Mouse (Mus musculus) forebrain, postnatal 0 days (tissue): ENCODE results near the gene Edaradd. TPM values are rescaled to one million over a fixed set of nuclear protein-coding genes. Genes with fewer than 3 reads are reported as not detected.

ENCODE experiments used
- ATAC-seq: fragments of 200-750 bp; cut with Nextera tagmentation; 2 replicates; pipeline ENCODE4 v1.8.0; 2017; ENCODE audit warnings: mild to moderate bottlenecking, moderate library complexity
- DNase-seq: peaks from one replicate; pipeline ENCODE4 v3.0.0-alpha.2; 2015
- H3K27ac ChIP-seq: fragments of 300-500 bp; sonication (generic); 2 replicates; pipeline ENCODE4 v1.5.1; 2014; ENCODE audit warnings: low read depth, mild to moderate bottlenecking, antibody characterized with exemption, low read length, moderate library complexity, mixed read lengths
- H3K27me3 ChIP-seq: fragments of 300-500 bp; sonication (generic); 2 replicates; pipeline ENCODE4 v1.6.1; 2014; ENCODE audit warnings: mild to moderate bottlenecking, low read length, mixed read lengths; ENCODE audit not compliant: insufficient read depth
- H3K36me3 ChIP-seq: fragments of 300-500 bp; sonication (generic); 2 replicates; pipeline ENCODE4 v1.6.1; 2014; ENCODE audit warnings: mild to moderate bottlenecking, moderate library complexity; ENCODE audit not compliant: insufficient read depth
- H3K4me1 ChIP-seq: fragments of 300-500 bp; sonication (generic); 2 replicates; pipeline ENCODE4 v1.6.1; 2014; ENCODE audit warnings: antibody characterized with exemption; ENCODE audit not compliant: insufficient read depth
- H3K4me2 ChIP-seq: fragments of 300-500 bp; sonication (generic); 2 replicates; pipeline ENCODE4 v1.6.1; 2014; ENCODE audit warnings: low read depth, mild to moderate bottlenecking, moderate library complexity
- H3K4me3 ChIP-seq: fragments of 300-500 bp; sonication (generic); 2 replicates; pipeline ENCODE4 v1.5.1; 2014; ENCODE audit warnings: low read depth, low read length, mixed read lengths
- H3K9ac ChIP-seq: fragments of 300-500 bp; sonication (generic); 2 replicates; pipeline ENCODE4 v1.6.1; 2014; ENCODE audit warnings: mild to moderate bottlenecking
- H3K9me3 ChIP-seq: fragments of 300-500 bp; sonication (generic); 2 replicates; pipeline ENCODE4 v1.6.1; 2016; ENCODE audit warnings: low read length
- CTCF ChIP-seq: sonication (generic); IDR thresholded peaks from 2 replicates; pipeline ENCODE4 v1.5.1; 2016; ENCODE audit warnings: antibody characterized with exemption, control low read depth, low read depth
- WGBS: fragments of 180-500 bp; shearing (Covaris S2); extraction: QIAGEN DNeasy Blood & Tissue Kit; methylation state at CpG from one replicate; pipeline ENCODE4 v1.1.7; 2014; 5-methylcytosine and 5-hydroxymethylcytosine counted together
- polyA plus RNA-seq: library from polyadenylated mRNA; unstranded; fragments of >200 nt; fragmentation: Nextera tagmentation; extraction: Ambion mirVana; gene quantifications from 2 replicates; pipeline ENCODE4 v1.2.1, GENCODE M21; 2015
- total RNA-seq: library from RNA; depleted of rRNA; stranded (reverse); fragments of >200 nt; gene quantifications from 2 replicates; pipeline ENCODE4 v1.2.3, GENCODE M21; 2014

Edaradd gene
- total and polyA plus RNA-seq, 2 experiments from 2014 or later, result 3.0 to 3.1 TPM

DNA sequence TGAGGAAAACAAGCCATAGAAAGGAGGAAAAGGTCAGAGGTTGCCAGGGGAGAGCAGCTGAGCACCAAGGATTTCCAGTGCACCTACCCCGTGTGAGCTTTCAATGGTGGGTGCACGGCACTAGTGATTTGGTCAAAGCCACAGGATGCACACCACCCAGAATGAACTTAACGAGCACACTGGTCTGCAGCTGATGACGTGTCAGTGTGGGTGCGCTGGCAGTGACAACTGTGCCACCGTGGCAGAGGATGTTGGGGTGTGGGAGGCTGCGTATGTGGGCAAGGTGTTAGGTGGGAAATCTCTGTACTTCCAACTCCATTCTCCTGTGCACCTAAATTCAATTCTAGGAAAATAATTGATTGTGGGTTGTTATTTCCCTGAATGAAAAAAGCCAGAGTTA is 21.1 kb downstream of the Edaradd start:
- no peaks in the 10 kb centered on the region for H3K27me3 ChIP-seq
- no peaks in the 10 kb centered on the region for H3K36me3 ChIP-seq
- WGBS, result 66% methylated on average over 7 of the region's 7 CpGs
- no peak for TF ChIP-seq CTCF
- H3K4me3 ChIP-seq, result no peak overlapping the region
- ATAC-seq (no peak), DNase-seq (no peak)
- no peak overlapping the region for H3K9ac ChIP-seq
- peaks cover 7% of the 10 kb centered on the region; the same call in 1 of the 2 replicates for H3K4me1 ChIP-seq
- H3K27ac ChIP-seq, result no peak overlapping the region
- no peak overlapping the region for H3K4me2 ChIP-seq
- no peaks in the 10 kb centered on the region for H3K9me3 ChIP-seq

DNA sequence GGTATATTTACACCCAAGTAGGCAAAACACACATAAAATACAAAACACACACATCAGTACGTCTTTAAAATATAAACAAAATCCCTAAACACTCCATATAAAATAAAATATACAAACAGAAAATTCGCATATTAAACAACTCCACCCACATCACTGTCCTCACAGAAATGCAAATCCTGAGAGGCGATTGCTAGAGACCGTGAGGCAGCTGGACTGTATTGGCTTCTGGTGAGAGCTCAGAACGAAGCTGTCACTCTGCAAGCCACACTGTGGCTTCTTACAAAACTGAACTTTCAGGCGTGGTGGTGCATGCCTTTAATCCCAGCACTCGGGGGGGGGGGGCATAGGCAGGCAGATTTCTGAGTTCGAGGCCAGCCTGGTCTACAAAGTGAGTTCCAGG is 22.4 kb downstream of the Edaradd start:
- TF ChIP-seq CTCF, result no peak
- WGBS, result 54% methylated on average over 8 of the region's 8 CpGs

DNA sequence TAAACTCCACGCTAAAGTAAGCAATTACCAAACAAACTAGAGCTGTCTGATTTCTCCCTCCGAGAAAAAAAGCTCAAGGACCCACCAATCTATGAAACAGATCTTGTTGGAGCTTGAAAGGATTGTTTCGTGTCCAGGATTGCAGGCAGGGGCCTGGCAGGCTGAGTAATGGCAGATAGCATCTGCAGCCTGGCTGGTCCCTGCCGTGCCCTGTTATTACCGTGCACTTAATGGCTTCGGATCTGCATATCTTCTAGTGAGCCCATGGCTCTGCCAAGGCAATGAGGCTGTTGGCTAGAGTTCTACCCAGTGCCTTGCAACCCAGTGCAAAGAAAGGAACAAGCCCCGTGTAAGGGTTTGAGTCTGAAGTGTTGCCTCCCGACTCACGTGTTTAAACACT is 25.5 kb downstream of the Edaradd start:
- no peak for TF ChIP-seq CTCF
- no peak overlapping the region for H3K9ac ChIP-seq
- WGBS, result 82% methylated on average over 9 of the region's 9 CpGs
- no peaks in the 10 kb centered on the region for H3K27me3 ChIP-seq
- H3K36me3 ChIP-seq, result no peaks in the 10 kb centered on the region
- no peaks in the 10 kb centered on the region for H3K9me3 ChIP-seq
- no peak overlapping the region for H3K27ac ChIP-seq
- H3K4me3 ChIP-seq, result no peak overlapping the region
- H3K4me2 ChIP-seq, result no peak overlapping the region
- peak; percentile 42; the same call in 1 of the 2 replicates for ATAC-seq
- DNase-seq, result no peak
- no peaks in the 10 kb centered on the region for H3K4me1 ChIP-seq

More for the DNA sequence above, 22.4 kb downstream of the Edaradd start:
- H3K4me1 ChIP-seq, result 0 out of 2 replicates have a peak, but pooled peaks cover under 1% of the 10 kb centered on the region
- ATAC-seq (no peak), DNase-seq (no peak)
- no peak overlapping the region for H3K27ac ChIP-seq
- no peak overlapping the region for H3K4me2 ChIP-seq
- no peak overlapping the region for H3K9ac ChIP-seq
- no peaks in the 10 kb centered on the region for H3K9me3 ChIP-seq
- no peaks in the 10 kb centered on the region for H3K27me3 ChIP-seq
- no peak overlapping the region for H3K4me3 ChIP-seq
- H3K36me3 ChIP-seq, result no peaks in the 10 kb centered on the region

DNA sequence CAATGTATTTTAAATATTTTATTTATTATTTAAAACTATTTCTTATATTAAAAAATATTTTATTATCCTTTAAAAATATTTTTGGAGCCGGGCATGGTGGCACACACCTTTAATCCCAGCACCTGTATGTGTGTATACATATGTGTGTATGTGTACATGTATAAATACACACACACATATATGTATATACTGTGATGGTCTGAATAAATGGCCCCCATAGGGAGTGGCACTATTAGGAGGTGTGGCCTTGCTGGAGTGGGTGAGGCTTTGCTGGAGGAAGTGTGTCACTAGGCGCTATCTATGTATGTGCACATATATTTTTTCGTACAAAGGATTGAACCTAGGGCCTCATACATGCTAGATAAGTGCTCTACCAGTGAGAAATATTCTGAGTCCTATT is 27.7 kb downstream of the Edaradd start:
- TF ChIP-seq CTCF, result no peak
- Histone ChIP-seq H3K4me2 (no peak overlapping the region), H3K27ac (no peak overlapping the region), H3K27me3 (no peaks in the 10 kb centered on the region), H3K36me3 (no peaks in the 10 kb centered on the region), H3K9me3 (no peaks in the 10 kb centered on the region), H3K4me3 (no peak overlapping the region), H3K9ac (no peak overlapping the region), H3K4me1 (no peaks in the 10 kb centered on the region)
- no peak for DNase-seq
- ATAC-seq, result no peak
- WGBS, result 91% methylated on average over 3 of the region's 3 CpGs

DNA sequence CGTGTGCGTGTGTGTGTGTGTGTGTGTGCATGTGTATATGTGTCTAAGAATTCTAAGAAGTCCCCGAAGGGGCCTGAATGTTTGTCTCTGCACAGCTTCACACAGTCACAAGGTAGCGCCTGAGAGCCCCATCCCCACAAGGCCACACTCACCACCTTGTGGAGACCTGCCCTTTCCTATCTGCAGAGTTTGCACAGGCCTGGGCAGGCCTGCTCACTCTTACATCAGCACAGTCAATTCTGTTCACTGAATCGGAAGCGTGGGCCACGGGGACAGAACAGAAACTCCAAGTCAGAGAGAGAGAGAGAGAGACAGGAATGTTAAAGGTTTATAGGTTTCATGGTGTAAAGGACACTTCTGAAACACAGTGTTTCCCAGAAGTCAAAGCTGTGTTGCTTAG is 34.6 kb downstream of the Edaradd start:
- no peak for ATAC-seq
- Histone ChIP-seq H3K4me1 (no peaks in the 10 kb centered on the region), H3K9ac (no peak overlapping the region), H3K4me3 (no peak overlapping the region), H3K27ac (no peak overlapping the region), H3K4me2 (no peak overlapping the region), H3K27me3 (no peaks in the 10 kb centered on the region), H3K9me3 (no peaks in the 10 kb centered on the region), H3K36me3 (no peaks in the 10 kb centered on the region)
- TF ChIP-seq CTCF, result no peak
- no peak for DNase-seq
- 66% methylated on average over 7 of the region's 7 CpGs for WGBS

DNA sequence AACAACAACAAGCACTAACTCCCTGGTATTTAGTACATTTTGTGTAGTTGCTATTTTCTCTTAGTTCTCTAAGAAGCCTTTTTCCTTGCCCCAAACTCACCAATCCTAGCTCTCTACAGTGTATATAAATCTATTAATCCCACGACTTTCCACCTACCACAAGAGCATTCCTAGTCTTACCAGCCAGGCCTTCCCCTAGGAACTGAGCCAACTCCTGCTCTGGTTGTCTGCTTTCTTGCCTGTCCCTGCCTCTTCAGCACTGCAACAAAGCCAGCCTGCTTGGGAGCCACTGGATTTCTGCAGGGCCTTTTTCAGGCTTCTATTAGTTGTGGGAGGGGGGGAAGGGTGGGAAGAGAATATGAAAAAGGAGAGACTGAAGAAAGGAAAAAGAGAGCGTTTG is 35.0 kb downstream of the Edaradd start:
- H3K4me1 ChIP-seq, result no peaks in the 10 kb centered on the region
- no peaks in the 10 kb centered on the region for H3K36me3 ChIP-seq
- H3K9ac ChIP-seq, result no peak overlapping the region
- no peak overlapping the region for H3K27ac ChIP-seq
- no peaks in the 10 kb centered on the region for H3K27me3 ChIP-seq
- no peak for ATAC-seq
- H3K4me3 ChIP-seq, result no peak overlapping the region
- no peak for TF ChIP-seq CTCF
- no peak for DNase-seq
- no peaks in the 10 kb centered on the region for H3K9me3 ChIP-seq
- 42% methylated on average over 2 of the region's 2 CpGs for WGBS
- no peak overlapping the region for H3K4me2 ChIP-seq

DNA sequence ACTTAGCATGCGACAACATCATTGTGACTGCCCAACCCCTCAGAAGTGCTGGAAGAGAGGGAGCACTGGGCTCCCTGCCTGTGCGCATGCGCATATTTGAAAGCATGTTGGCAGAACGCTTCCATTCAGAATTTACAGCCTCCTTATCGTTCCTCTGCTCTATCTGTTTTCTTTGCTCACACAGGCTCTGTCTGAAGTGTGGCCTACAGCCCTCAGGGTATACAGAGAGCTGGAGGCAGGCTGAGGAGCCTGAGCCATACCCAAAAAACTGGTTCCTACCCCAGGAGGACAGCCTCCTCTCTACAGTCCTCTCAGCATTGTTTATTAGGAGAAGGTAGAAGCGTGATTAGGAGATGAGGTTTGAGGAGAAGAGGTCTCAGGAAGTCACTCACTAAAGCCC is 40.4 kb downstream of the Edaradd start:
- no peaks in the 10 kb centered on the region for H3K36me3 ChIP-seq
- H3K4me1 ChIP-seq, result no peaks in the 10 kb centered on the region
- ATAC-seq (peak; percentile 18; the same call in 1 of the 2 replicates), DNase-seq (no peak)
- TF ChIP-seq CTCF, result no peak
- H3K27ac ChIP-seq, result no peak overlapping the region
- no peak overlapping the region for H3K4me2 ChIP-seq
- H3K4me3 ChIP-seq, result no peak overlapping the region
- WGBS, result 64% methylated on average over 6 of the region's 6 CpGs
- H3K9me3 ChIP-seq, result no peaks in the 10 kb centered on the region
- no peak overlapping the region for H3K9ac ChIP-seq
- no peaks in the 10 kb centered on the region for H3K27me3 ChIP-seq

DNA sequence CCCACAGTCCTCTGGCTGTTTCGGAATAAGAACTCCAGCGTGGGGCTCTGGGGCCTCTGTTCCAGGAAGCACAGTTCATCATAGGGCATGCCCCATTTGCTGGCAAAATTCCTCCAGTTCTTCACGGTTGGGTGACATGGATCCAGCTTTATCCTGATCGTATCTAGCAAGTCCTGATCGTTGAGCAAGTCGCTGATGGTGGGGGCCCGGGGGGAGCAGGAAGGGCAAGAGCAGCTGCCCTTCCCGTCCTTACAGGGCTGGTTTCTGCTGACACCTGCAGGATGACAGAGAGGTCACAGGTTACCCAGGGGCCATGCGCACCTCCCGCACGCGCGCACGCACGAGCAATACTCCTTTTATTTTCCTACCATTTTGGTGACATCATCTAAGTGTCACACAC is 41.9 kb downstream of the Edaradd start:
- H3K27me3 ChIP-seq, result no peaks in the 10 kb centered on the region
- no peak overlapping the region for H3K27ac ChIP-seq
- no peak overlapping the region for H3K9ac ChIP-seq
- no peaks in the 10 kb centered on the region for H3K9me3 ChIP-seq
- no peak overlapping the region for H3K4me2 ChIP-seq
- DNase-seq (no peak), ATAC-seq (no peak)
- no peaks in the 10 kb centered on the region for H3K4me1 ChIP-seq
- no peak overlapping the region for H3K4me3 ChIP-seq
- WGBS, result 88% methylated on average over 15 of the region's 15 CpGs
- H3K36me3 ChIP-seq, result no peaks in the 10 kb centered on the region
- TF ChIP-seq CTCF, result no peak
